Mouse (Mus musculus) bone marrow macrophage, adult 2 months (primary cell): ENCODE results near the gene Stk38.

ENCODE experiments used
- CTCF ChIP-seq: IDR thresholded peaks from 2 replicates; pipeline ENCODE4 v1.5.1; 2012; ENCODE audit warnings: low read depth, mild to moderate bottlenecking, low read length, moderate library complexity
- POLR2A ChIP-seq: IDR thresholded peaks from 2 replicates; pipeline ENCODE4 v1.6.1; 2012; ENCODE audit warnings: mild to moderate bottlenecking, low read depth, low read length, borderline replicate concordance

GRCm38 (mm10) chr17:28932274-28932673, 75.5 kb downstream of the Stk38 start:
- TF ChIP-seq CTCF (no peak), POLR2A (no peak)
